Mouse (Mus musculus) spleen, embryonic (tissue): ENCODE results near the gene Crebbp.

Source experiments
- CTCF ChIA-PET: fragments of 350-600 bp; sonication (Branson Sonifier 250); formaldehyde crosslinking; loops from one replicate; lab custom pipeline; 2022; lab: Charles Lee

Gene Crebbp

DNA sequence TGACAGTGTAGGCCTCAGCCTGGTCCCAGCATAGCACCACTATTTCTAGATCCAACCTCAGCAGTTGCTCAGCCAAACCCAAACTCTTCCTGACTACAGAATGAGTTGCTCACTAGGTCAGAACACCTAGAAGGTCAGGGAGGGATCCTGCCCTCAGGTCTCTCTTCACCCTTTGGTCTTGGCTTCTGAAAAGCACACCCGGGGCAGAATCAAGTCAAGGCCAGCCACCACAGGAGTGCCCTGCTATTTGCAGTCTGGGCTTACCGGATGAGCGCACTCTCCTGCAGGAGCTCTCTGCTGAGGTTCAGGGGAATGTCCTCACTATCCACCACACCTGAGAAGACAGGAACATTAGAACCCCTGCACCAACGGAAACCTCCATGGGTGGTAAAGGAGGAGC, 161.2 kb downstream of the Crebbp start:
- CTCF ChIA-PET, result no interaction called here

DNA sequence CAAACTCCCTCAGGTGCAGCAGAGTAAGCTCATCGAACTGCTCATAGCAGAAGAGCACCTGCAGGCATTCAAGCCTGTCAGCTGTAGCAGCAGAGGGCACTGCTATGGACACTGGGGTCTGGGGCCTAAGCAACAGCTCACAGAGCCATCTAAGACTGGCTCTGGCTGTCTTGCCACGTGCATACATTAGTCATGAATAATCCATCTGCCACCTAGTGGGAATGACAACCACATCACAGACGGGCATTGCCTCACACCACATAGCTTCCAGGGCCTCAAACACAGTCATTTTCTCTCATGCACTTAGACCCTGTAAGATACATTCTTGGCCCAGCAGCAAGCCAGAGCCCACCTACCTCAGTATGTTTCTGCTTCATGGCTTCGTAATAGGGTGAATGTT, 168.3 kb downstream of the Crebbp start:
- CTCF ChIA-PET, result interaction anchor here (0.6 kb wide), 1 partner anchor 70 kb away, joined by 4 read pairs; no protein-coding TSS in a partner anchor

DNA sequence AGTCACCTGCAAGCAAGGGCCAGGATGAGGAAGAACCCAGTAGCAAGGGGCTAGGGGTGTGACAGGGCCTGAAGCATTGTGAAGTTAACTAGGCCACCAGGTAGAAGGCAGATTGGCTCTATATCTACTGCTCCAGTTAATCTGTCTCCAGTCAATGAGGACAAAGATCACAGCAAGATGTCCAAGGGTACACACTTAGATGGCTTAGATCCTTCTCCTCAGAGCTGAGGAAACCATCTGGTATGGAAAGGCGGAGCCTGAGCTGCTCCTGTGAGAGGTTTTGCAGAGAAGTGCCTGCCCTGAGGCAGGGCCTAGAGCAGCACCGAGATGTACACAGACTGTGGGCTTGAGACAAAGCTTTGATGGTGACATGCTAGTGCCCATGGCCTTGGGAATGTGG, 169.7 kb downstream of the Crebbp start:
- CTCF ChIA-PET, result no interaction called here

DNA sequence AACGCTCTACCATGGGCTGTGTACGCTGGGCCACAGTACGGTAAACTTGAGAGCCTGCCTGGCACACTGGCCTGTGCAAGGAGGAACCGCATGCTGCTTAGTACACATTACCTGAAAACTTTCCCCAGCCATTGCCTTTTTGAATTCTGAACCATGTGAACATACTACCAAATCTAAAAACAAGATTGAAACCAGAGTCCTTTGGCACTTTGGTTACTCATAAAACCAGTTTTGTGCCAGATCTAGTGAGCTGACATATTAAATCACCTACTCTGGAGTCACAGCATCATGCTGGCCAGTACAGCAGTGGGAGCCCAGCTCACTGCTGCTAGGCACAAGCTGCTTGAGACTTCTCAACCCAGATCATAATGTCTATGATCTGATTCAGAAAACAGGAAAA, 172.2 kb downstream of the Crebbp start:
- CTCF ChIA-PET, result no interaction called here

DNA sequence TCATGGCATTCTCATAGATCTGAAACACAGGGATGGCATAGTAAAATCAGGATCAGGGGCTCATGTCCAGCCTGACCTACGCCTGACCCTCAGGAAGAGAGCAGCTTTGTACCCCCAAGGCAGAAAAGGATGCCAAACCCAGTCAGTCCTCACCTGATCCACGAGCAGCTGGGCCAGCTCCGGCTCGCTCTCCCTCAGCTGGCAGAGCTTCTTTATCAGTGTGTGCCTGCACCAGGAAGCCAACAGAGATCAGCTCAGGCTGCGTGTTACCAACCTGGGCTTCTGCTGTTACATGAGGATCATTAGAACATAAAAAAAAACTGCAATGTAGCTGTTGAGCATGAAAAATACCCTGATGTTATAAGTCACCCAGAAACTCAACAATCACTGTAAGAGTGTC, 173.6 kb downstream of the Crebbp start:
- CTCF ChIA-PET, result no interaction called here

DNA sequence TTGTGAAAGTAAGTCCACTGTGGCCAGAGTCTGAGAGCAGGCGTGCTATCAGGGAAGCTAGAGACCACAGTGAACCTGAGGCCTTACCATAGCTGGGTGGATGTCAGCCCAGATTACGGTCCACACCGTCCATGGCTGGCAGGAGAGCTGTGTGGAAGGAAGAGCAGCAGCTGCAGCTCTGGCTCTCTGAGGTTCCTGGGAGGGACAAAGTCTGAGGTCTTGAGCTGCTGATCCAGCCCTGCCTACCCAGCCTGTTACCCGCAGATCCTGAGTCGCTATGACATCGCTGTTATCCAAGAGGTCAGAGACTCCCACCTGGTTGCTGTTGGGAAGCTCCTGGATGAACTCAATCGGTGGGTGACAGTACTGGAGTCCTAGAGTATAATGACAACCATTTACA, 176.1 kb downstream of the Crebbp start:
- CTCF ChIA-PET, result no interaction called here

DNA sequence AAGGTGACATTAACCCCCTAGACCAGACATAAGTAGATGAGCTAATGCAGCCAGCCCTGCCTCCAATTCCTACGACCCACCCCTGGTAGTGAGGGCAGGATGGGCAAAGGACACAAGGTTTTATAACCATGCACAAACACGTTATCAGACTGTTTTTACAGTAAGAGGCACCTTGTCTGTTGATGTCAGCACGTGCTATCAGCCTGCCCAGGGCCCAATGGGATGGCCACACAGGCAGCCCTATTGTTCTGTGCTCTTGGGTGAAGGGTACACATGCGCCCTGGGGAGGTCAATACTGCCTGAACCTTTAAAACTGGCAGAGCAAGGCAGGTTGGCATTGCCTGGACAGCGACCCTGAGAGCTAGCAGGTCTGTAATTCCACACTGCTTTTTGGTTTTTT, 177.0 kb downstream of the Crebbp start, which contains the start of gene Dnase1:
TSS of gene Dnase1 (plus strand) at position 136 of the 400 bp plus-strand sequence.
- CTCF ChIA-PET, result no interaction called here

DNA sequence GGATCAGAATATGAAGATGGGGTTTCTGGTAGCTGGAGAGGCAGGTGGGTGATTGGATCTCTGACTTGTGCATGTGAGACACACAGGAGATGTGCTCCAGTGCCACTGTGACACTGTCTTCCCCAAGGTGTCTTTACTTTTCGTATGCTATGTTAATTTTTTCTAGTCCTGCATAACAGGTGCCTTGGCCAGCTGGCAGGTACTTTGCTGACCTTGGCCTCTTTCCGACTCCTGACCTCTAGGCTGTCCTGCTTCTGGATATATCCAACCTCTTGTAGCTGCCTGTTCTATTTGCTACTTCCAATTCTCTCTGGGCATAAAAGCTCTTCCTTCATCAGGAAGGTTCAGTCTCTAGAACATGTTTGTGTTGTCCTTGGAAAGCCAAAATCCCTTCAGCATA, 178.2 kb downstream of the Crebbp start:
- CTCF ChIA-PET, result no interaction called here

DNA sequence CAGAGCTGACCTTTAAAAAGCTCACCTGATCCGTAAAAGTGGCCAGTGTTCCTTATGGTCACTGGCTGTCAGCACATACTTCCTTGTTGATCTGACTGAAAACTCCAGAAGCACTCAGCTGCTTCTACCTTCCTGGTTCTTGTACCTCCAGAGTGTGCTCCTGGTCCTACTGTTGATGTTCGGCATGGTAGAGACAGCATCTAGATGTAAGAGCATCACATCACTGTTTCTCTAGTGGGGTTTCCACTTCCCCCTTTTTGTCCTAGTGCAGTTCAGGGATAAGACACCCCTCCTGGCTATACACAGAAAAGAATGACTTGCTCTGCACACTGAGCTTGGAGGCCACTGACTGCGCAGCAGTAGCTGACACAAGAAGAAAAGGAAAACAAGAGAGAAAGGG, 179.3 kb downstream of the Crebbp start:
- CTCF ChIA-PET, result interaction anchor here (0.5 kb wide), 1 partner anchor 156 kb away, joined by 8 read pairs; no protein-coding TSS in a partner anchor

DNA sequence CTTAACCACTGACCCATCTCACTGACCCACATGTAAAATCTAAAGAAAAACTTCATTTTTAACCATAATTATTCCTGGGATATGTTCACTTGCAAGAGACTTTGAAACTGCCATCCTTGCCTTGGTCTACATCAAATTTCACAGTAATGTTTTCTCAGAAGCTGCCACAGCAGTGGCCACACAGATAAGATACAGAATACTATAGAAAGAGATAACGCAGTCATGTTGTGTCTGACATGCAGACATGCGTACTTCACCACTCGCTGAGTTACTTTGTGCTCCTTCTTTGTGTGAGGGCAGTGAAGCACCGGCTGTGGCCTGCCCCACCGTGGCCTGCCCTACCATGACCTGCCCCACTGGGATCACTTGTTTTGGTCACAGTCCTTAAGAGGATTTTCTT, 179.8 kb downstream of the Crebbp start:
- CTCF ChIA-PET, result no interaction called here

DNA sequence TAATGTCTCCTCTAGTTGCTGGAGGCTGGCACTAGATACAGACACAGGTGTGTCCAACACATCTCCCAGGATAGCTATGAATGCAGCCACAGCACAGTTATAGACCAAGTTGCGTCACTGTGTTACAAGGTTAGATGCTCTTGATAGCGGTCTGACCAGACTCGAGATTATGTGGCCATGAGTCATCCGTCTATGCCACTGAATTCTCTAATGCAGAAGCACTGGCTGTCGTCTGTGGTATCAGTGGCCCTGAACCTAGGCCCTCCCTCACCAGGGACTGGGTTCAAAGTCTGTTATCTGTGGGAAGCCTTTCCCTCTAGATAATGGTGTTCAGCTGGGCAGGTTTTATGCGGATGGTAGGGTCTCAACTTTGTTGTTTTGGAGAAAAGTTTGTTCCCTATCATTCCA, 181.5 kb downstream of the Crebbp start:
- CTCF ChIA-PET, result no interaction called here

DNA sequence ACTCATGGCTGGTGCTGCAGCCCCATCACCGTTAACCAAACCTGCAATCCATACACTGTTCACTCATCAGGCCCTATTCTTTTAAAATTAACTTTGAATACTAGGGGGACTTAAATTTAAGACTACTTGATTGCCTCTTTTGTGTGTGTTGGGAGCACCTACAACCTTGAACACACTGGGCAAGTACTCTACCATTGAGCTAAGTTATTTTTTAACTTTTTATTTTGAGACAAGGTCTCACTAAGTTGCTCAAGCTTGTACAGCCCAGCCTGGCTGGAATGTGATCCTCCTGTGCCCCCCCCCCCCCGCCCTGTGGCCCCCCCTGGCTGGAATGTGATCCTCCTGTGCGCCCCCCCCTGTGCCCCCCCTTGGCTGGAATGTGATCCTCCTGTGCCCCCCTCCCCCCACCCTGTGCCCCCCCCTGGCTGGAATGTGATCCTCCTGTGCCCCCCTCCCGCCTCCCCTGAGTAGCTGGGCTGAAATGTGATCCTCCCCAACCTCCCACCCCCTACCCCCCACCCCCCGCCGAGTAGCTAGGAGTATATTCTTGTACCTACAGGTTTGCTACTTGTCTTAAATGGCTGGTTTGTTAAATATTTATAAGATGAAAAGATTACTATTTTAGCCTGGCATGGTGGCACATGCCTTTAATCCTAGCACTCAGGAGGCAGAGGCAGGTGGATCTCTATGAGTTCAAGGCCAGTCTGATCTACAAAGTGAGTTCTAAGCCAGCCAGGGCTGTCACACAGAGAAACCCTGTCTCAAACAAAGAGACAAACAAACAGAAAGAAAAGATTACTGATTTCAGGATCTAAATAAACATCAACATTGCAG, 182.1 kb downstream of the Crebbp start:
- CTCF ChIA-PET, result no interaction called here
